Mouse (Mus musculus) cerebellum, adult (tissue): ENCODE measurements around the gene Sqor.

Experiments
- ATAC-seq: cut with Nextera tagmentation; 2 replicates; pipeline ENCODE4 v1.9.2; 2017; ENCODE audit warnings: mild to moderate bottlenecking, moderate library complexity, mixed read lengths; ENCODE audit not compliant: insufficient number of reproducible peaks, low FRiP score, low TSS enrichment

Sqor gene

GRCm38 (mm10) chr2:122765071-122765793, at the start of gene Sqor:
Gene Sqor (plus strand): TSS chr2:122765237.
- peak; percentile 88 for ATAC-seq

GRCm38 (mm10) chr2:122716301-122716842, 48.7 kb upstream of the Sqor start:
- no peak for ATAC-seq

GRCm38 (mm10) chr2:122719232-122719631, 45.8 kb upstream of the Sqor start:
- ATAC-seq = no peak

GRCm38 (mm10) chr2:122720564-122720963, 44.5 kb upstream of the Sqor start:
- no peak for ATAC-seq

GRCm38 (mm10) chr2:122725604-122726003, 39.4 kb upstream of the Sqor start:
- ATAC-seq = no peak

- no peak for ATAC-seq
Observed at GRCm38 (mm10) chr2:122731456-122731855, 33.6 kb upstream of the Sqor start.

GRCm38 (mm10) chr2:122737894-122738830, 26.9 kb upstream of the Sqor start, which contains the start of gene Bloc1s6:
Gene Bloc1s6 (plus strand): TSS chr2:122738503.
- peak; percentile 94 for ATAC-seq

- ATAC-seq = no peak
Observed at GRCm38 (mm10) chr2:122739023-122739422, 26.0 kb upstream of the Sqor start.

- ATAC-seq = no peak
Observed at GRCm38 (mm10) chr2:122746461-122746860, 18.6 kb upstream of the Sqor start.

DNA sequence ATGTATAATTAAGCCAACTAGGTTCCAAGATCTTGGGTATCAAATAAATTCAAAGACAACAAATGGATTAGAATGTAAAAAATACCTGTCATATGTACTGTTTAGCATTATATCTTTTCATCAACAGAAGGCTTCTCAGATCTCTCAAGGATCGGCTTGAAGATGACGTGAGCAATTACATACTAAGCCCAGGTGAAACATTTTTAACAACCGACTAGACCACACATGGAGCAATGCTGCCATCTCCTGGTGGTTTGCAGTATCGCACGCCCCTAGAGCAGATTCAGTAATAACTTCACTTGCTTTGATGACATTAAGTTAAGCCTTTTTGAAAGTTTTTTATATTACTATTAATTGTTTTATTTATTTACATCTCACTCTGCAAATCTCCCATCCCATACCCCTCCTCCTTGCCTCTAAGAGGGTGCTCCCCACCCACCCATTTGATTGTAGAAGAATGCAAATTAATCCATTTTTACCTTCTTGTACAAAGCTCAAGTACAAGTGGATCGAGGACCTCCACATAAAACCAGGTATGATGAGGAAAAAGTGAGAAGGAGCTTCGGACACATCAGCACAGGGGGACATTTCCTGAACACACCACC, 11.2 kb upstream of the Sqor start:
- ATAC-seq = peak; percentile 74

DNA sequence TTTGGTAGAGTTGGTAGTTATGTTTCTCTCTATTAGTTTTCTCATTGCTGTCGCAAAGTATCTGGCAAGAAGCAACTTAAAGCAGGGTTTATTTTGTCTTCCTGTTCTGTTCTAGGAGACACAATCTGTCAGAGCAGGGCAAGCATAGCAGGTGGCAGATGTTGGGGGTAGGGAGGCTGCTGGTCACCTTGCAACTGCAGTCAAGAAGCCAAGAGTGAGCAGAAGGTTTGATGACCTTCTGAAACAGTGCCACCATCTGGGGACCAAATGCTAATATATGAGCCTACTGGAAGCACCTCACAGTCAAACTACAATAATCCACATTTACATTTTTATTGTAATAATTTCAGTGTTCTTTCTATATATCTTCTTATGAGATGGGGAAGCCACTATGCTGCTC, 5.2 kb upstream of the Sqor start:
- peak; percentile 75 for ATAC-seq

- no peak for ATAC-seq
Observed at GRCm38 (mm10) chr2:122762991-122763390, 2.0 kb upstream of the Sqor start.

- ATAC-seq = no peak
Observed at GRCm38 (mm10) chr2:122764526-122764925, 511 bp upstream of the Sqor start.

DNA sequence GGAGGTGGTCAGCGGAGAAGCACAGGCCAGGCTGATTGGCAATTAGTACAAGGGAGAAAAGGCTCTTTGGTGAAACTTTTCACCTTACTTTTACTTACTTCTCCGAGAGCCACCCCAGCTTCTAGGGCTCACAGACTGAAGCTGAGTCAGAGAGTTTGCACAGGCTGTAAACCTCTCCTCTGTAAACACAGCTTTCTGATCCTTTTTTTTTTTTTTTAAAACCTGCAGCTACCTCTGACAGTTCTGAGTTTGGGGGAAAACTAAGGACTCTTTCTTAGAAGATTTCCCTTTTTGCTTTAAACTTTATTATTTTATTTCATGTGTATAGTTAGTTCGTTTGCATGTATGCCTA, 733 bp downstream of the Sqor start:
- ATAC-seq = no peak

- ATAC-seq = no peak
Observed at GRCm38 (mm10) chr2:122771002-122771401, 6.0 kb downstream of the Sqor start.

- no peak for ATAC-seq
Observed at GRCm38 (mm10) chr2:122772899-122773298, 7.9 kb downstream of the Sqor start.

- ATAC-seq = no peak
Observed at GRCm38 (mm10) chr2:122775491-122775890, 10.5 kb downstream of the Sqor start.

GRCm38 (mm10) chr2:122776823-122777222, 11.8 kb downstream of the Sqor start:
- no peak for ATAC-seq

DNA sequence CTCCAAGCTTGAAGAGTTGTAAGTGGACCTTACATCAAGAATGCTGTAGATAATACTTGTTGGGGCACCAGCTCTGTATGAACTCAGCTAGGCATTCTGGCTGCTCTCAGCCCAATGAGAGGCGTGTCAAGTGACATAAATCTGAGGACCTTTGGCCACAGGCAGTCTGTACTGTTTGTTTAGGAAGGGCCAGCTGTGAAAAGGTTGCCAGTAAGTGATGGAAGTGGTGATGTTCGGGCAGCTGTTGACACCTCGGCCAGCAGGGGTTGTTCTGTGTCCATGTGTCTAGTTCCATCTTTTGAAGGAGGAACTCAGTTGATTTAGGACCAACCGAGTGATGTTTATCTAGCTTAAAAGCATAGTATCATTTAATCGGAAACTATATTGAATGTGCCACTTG, 14.9 kb downstream of the Sqor start:
- no peak for ATAC-seq

GRCm38 (mm10) chr2:122780447-122780846, 15.4 kb downstream of the Sqor start:
- no peak for ATAC-seq
